Mouse (Mus musculus) left cerebral cortex, postnatal 25 days (tissue): ENCODE measurements around the gene Arfgap2. TPM values are rescaled to one million over a fixed set of nuclear protein-coding genes. Genes with fewer than 3 reads are reported as not detected.
A peak's percentile ranks its signal among the peaks of the same experiment; 100 is the strongest.

Experiments
- DNase-seq, 2 experiments: peaks; one replicate each; pipeline ENCODE4 v3.0.0; 2022; ENCODE audit warnings: low spot score in 2 of 2, mixed read lengths in 1 of 2
- intact Hi-C: fragments of 180-260 bp; cut with DNase I; formaldehyde crosslinking; loops from one replicate; pipeline ENCODE4 v1.15.1; 2025
- total RNA-seq, 2 experiments: library from RNA; stranded (reverse); gene quantifications; 2 replicates each; pipeline ENCODE4 v1.2.3; 2021

Arfgap2 gene
- total RNA-seq, 2 experiments from 2014 or later, result 71.8 to 74.1 TPM

DNA sequence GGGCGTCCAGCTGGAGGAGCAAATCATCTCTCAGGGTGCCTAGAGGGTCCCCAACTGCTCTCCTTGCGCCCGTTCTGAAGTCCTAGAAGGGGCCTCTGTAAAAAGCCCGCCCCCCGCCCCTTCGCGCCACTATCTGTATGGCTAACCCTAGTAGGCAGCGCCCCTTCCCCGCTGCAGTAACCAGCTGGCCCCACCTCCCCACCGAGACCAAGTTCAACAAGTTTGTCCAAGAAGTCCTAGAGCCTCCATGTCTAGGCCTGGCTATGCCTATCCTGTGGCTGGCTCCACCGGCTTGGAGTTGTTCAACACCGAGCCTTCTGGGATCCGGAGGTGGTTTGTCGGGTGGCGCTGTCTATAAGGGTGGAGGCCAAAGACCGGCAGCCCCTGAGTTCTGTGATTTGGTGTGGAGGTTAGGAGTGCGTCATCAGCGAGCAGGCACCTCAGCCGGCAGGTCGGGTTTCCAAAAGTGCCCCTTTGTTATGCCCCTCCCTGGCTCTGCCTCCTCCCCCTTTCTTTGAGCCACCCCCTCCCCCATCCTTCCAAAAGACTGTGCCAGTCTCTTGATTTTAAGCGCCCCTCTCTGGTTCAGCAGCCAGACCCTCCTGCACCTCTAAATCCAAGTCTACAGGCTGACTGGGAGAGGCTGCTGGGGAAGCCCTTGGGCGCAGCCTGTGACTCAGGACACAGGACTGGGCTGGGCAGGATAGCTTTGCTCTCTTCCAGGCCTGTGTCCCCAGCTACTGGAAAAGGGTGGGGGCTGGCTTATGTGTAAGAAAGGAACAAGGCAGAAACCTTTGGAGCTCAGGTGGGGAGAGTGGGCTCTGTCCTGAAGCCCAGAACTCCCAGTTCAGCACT lies 7.4 kb upstream of the Arfgap2 start:
- intact Hi-C loops, result loop anchor here (2.0 kb wide), 1 partner anchor 21 kb away; the partner anchor contains the start of gene Ddb2
- no peak for DNase-seq

- peak in 1 of 2 experiments; percentile 44 for DNase-seq
- intact Hi-C loops, result no loop called here
These were observed 6.7 kb upstream of the Arfgap2 start for GRCm38 (mm10) chr2:91258054-91258453.

DNA sequence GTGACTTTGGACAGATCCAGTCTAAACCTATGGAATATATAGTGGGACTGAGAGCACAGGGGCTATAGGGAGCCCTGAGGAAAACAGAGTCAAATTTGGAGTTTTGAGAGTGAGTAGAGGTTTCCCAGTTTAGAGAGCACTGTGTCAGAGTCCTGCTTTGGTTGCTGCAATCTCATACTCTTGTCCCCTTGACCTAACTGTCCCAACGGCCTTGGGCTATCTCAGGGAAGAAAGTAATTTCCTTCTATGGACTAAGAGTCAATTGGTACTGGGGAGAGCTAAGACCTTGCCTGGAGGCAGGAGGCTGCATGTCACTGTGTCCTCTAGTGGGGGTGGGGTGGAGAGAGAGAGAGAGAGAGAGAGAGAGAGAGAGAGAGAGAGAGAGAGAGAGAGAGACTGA lies 5.9 kb upstream of the Arfgap2 start:
- intact Hi-C loops, result no loop called here
- no peak for DNase-seq

DNA sequence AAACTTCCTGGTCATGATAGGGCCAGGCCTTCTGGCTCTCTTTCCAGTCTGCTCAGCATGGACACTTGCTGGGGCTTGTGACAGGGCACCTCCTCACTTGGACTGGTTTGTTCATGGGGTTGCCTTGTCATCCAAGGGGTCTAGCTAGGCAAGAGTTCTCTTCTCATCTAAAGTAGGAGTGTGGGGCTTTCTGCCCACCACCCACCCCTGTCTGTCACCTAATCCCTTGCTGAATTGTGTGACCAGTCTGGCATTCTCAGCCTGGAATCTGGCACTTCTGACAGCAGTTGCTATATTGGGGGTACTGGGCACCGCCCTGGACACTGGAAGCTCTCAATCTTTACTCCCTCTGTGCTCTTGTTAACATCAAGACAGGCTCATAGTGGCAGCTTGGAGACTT lies 5.3 kb upstream of the Arfgap2 start:
- no peak for DNase-seq
- intact Hi-C loops, result no loop called here

DNA sequence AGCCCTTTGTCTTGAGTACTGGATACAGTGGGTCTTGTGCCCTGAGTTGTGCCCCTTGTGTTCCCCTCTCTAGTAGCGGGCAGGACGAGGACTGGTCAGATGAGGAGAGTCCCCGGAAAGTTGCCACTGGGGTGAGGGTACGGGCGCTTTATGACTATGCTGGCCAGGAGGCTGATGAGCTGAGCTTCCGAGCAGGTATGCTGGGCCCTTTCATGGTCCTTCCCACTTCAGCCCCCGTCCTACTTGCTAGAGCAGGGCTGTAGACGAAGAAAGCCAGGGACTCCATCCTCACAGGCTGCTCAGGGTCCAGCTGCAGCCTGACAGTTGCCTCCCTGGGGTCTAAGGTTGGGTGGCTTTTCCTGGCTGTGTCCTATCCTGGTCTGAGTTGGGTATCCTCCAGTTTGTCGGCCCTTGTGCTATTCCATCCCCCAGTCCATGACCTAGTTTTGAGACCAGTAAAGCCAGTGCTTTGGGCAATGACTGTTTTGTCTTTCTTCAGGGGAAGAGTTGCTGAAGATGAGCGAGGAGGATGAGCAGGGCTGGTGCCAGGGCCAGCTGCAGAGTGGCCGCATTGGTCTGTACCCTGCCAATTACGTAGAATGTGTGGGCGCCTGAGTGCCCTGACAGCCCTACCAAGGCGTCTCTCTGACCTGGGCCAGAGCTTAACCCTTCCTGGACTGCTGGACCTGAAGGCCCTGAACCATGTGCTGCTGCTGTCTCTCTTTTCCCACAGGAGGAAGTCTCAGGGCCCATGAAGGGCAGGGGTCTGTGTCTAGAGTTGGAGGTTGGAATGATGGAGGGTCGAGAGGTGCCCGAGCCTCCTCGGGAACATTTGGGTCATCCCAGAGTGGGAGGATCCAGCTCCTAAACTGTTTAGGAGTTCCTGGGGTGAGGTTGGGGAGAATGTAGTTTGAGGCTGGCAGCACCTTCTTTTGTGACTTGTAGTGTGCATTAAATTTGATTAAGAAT lies 798 bp upstream of the Arfgap2 start:
- no peak for DNase-seq

DNA sequence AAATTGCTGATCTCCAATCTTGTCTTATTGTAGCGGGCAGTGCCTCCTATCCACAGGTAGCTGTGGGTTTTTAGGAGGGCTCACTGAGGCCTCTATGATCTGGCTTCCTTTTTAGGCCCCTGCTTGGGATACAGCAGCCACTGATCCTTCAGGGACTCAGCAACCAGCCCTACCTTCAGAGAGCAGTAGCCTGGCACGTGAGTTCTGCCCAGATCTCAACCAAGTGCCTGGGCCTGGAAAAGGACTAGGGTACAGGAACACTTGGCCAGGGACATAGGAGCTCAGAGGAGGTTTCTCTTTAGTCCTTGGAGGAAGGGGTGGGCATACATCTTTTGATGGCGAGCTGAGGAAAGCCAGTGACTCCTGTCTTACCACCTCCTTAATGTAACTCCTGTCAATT lies 3.3 kb downstream of the Arfgap2 start:
- no peak for DNase-seq
- intact Hi-C loops, result no loop called here

More for the DNA sequence above, 798 bp upstream of the Arfgap2 start:
- intact Hi-C loops, result loop anchor here (5.0 kb wide), 1 partner anchor 147 kb away; the partner anchor contains the start of gene Mybpc3

- no peak for DNase-seq
- intact Hi-C loops, result no loop called here
These were observed 3.9 kb downstream of the Arfgap2 start for GRCm38 (mm10) chr2:91268706-91269105.

GRCm38 (mm10) chr2:91269687-91270133 lies 4.9 kb downstream of the Arfgap2 start:
- intact Hi-C loops, result no loop called here
- DNase-seq, result no peak

DNA sequence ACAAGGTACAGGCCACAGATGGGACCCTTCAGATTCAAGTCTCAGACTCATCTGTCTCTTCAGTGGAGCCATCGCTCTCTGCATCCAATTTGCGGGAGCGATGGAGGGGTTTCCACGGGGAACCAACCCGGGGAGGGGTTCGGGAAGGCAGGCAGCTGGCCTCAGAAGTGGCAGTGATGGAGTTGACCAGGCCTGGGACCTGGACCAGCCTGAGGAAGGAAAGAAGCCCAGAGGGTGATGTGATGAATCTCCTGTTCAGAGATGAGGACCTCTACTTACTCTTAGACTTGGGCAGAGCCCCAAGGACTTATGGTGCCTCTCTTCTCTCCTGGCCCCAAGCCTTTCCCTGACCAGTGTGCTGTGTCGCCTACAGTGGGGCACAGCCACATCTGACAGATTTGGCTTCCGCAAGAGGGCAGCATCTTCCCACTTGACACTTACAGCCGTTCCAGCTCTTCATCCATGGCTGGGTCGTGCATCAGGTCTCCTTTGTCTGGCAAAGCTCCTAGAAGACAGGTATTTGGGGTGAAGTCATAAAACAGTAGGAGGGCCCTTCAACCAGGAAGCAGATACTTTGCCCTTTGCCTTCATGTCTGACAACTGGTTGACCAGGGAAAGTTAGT lies 14.1 kb downstream of the Arfgap2 start:
- DNase-seq, result peak in 1 of 2 experiments; percentile 53

DNA sequence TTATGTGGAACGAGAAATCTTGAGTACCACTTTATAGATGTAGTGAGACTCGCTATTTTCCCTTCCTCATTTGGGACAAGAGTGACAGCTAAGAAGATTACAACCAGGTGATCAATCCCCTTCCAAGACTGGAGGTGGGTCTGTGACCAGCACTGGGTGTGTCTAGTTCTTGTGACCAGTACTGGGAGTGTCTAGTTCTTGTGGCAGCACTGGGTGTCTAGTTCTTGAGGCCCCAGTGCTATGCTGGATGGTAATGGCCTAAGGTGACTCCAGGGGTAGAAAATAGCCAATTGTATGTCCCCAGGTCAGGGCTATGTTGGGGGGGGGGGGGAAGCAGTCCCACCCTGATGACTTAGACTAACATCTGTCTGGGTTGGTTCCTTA lies 14.6 kb downstream of the Arfgap2 start:
- intact Hi-C loops, result no loop called here
- no peak for DNase-seq

More for the DNA sequence above, 14.1 kb downstream of the Arfgap2 start:
- intact Hi-C loops, result no loop called here

- DNase-seq, result no peak
- intact Hi-C loops, result no loop called here
These were observed 16.6 kb downstream of the Arfgap2 start for GRCm38 (mm10) chr2:91281366-91281765.

DNA sequence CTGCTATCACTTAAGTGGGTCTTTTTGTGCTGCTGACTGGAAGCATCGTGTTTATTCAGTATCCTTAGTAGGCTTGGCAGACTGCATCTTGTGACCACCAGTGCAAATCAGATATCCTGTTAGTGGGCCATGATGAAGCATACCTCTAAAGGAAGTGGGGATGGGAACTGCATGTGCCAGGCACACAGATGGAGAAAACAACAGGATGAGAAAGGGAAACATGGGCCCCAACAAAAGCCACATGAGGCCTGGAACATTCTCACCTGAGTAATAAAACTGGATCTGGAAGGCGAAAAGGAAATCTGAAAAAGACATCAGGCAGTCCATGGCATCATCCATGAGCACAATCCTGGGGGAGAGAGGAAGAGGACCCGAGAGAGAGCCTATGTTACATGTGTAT lies 19.2 kb downstream of the Arfgap2 start:
- DNase-seq, result no peak
- intact Hi-C loops, result no loop called here

DNA sequence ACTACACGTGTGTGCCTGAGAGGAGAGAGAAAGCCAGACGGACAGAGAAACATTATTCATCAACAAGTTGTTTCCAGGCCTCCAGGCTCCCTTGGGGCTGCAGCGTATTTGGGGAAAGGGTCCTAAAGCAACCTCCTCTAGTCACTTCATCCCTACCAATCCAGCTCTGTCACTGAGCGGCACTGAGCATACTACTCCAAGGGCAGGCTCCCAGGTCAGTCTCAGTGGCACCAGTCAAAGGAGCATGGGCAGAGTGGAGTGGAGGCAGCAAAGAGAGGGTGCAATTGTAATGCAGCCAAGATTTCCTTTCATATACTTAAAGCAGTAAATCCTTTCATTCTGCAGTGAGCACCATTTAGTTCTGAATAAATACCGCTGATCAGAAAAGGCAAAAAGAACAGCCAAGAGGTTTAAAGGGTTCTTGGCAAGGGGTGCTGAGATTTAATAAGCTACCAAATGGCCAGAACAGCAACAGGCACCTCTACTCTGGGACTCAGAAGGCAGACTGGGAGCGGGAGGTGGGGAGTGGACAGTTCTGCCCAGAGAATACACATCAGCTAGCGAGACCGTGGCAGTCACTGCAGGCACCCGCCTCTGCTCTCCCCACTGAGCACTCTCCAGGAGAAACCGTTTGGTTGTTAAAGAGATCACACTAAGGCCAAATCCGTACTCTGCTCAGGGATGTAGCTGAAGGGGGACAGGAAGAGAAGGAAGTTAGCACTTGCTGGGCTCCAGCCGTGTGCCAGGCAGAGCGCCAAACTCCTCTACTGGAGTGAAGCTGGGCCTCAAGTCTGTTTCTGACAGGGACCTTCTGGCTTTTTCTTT lies 19.8 kb downstream of the Arfgap2 start:
- intact Hi-C loops, result no loop called here
- peak; percentile 35 to 58 for DNase-seq

DNA sequence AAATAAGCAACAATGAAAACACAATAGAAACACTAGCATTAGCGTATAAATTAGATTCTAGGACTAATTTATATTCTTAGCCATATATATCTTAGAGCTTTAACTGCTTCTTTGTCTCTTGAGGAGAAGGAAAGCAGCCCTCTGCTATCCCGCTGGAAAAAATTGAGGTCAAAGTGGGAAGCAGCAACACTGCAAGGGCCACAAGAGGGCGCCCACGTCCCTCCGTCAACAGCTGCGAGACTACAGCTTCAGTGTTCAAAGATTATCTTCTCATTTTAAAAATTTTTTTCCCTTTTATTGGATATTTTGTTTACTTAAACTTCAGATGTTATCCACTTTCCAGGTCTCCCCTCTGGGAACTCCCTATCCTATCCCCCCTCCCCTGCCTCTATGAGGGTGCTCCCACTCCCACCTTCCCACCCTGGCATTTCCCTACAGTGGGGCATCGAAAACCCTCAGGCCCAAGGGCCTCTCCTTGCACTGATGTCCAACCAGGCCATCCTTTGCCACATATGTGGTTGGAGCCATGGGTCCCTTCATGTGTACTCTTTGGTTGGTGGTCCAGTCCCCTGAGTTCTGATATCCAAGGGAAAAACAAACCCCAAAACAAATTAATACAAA lies 21.2 kb downstream of the Arfgap2 start:
- intact Hi-C loops, result loop anchor here (1.0 kb wide), 1 partner anchor 195 kb away; no protein-coding TSS in a partner anchor
- DNase-seq, result peak; percentile 76 to 82

DNA sequence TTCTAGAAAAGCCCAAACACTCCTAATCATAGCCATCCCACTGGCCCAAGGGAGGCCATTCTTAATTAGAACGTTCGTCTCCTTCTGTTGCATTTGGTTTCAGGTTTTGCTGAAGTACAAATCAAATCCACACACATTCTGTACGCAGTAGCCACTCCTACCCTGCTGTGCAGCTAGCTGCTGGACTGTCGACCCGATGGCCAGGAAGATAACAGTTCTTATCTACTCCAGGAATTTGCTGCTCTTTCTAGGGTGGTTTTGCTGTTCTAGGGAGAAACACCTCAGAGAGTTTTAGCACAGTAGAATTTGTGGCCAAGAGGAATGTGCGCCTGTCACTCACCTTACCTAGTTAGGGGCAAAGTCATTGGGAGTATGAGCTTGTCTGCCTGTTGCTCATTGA lies 22.8 kb downstream of the Arfgap2 start:
- intact Hi-C loops, result no loop called here
- no peak for DNase-seq

- intact Hi-C loops, result no loop called here
- DNase-seq, result peak in 1 of 2 experiments; percentile 42
These were observed 26.6 kb downstream of the Arfgap2 start for GRCm38 (mm10) chr2:91291197-91292007.

- DNase-seq, result no peak
- intact Hi-C loops, result no loop called here
These were observed 29.5 kb downstream of the Arfgap2 start for GRCm38 (mm10) chr2:91294226-91294625.

GRCm38 (mm10) chr2:91295895-91296294 lies 31.1 kb downstream of the Arfgap2 start:
- DNase-seq, result no peak
- intact Hi-C loops, result no loop called here
